Comparison of ENCODE assay signal across 8 mouse cellular contexts in genomic region chr4:152026751-152027508, GRCm38 (mm10). TPM values are rescaled to one million over a fixed set of nuclear protein-coding genes. Genes with fewer than 3 reads are reported as not detected.
DNase-seq lines count a peak whose midpoint lies in the region; ATAC-seq and TF ChIP-seq lines count a peak whose summit lies in the region.

No protein-coding gene starts in this region.

- H3K27ac ChIP-seq in heart, postnatal 0 days (ENCODE audit: low read depth): peak overlapping the region; percentile 72
- peak overlapping the region; percentile 79 for H3K27ac ChIP-seq in liver, embryonic 12.5 days

- H3K4me3 ChIP-seq in heart, postnatal 0 days (ENCODE audit: low read depth, low read length): peak overlapping the region; percentile 75
- H3K4me3 ChIP-seq in liver, embryonic 12.5 days: peak overlapping the region; percentile 74

- peak; percentile 29 to 45 for DNase-seq in adrenal gland, adult 18-20 months (ENCODE audit: low spot score in 2 of 2)
- DNase-seq in adrenal gland, adult 2 months: no peak
- DNase-seq in retina, postnatal 1 day: peak; percentile 52
- no peak for DNase-seq in retina, embryonic 14.5 days (ENCODE audit: low spot score)
- no peak for DNase-seq in heart, postnatal 0 days (ENCODE audit: low spot score)
- DNase-seq in frontal cortex, adult 2 months (ENCODE audit: extremely low spot score in 1 of 2, low spot score in 1 of 2): no peak

- peaks cover 23% of the 10 kb centered on the region for H3K36me3 ChIP-seq in heart, postnatal 0 days (replicated peaks; ENCODE audit: control insufficient read depth, insufficient read depth, low read length)
- H3K36me3 ChIP-seq in liver, embryonic 12.5 days: peaks cover 44% of the 10 kb centered on the region

- peak overlapping the region; percentile 53 for H3K9ac ChIP-seq in heart, postnatal 0 days (replicated peaks; ENCODE audit: low read depth, low read length)
- H3K9ac ChIP-seq in liver, embryonic 12.5 days: peak overlapping the region; percentile 79

- TF ChIP-seq EP300 in heart, postnatal 0 days (IDR thresholded peaks at IDR 0.05; ENCODE audit: low read depth): no peak

- H3K4me1 ChIP-seq in heart, postnatal 0 days (ENCODE audit: control insufficient read depth, insufficient read depth): peaks cover 22% of the 10 kb centered on the region
- peaks cover 51% of the 10 kb centered on the region for H3K4me1 ChIP-seq in liver, embryonic 12.5 days

- peak overlapping the region; percentile 84 for H3K4me2 ChIP-seq in heart, postnatal 0 days (ENCODE audit: low read depth, low read length)
- H3K4me2 ChIP-seq in liver, embryonic 12.5 days: peak overlapping the region; percentile 98

- TF ChIP-seq CTCF in heart, postnatal 0 days (IDR thresholded peaks at IDR 0.05; ENCODE audit: low read depth): no peak

- H3K27me3 ChIP-seq in heart, postnatal 0 days (ENCODE audit: control insufficient read depth, insufficient read depth, low read length): no peaks in the 10 kb centered on the region
- H3K27me3 ChIP-seq in liver, embryonic 12.5 days (replicated peaks): peaks cover 13% of the 10 kb centered on the region

- 3% methylated on average over 32 of the region's 41 CpGs for WGBS in heart, postnatal 0 days
- WGBS in liver, embryonic 12.5 days (ENCODE audit: insufficient replicate concordance): 4% methylated on average over 37 of the region's 41 CpGs

- ATAC-seq in heart, postnatal 0 days (ENCODE audit: insufficient read depth, low read depth): peak; percentile 61
- peak; percentile 70 for ATAC-seq in liver, embryonic 12.5 days
- ATAC-seq in monocyte, adult 5-6 weeks (replicated peaks; ENCODE audit: insufficient number of reproducible peaks, low FRiP score, low TSS enrichment, poor library complexity, severe bottlenecking): 0 out of 2 replicates have a peak, but pooled peaks have one; percentile 8

- no peaks in the 10 kb centered on the region for H3K9me3 ChIP-seq in heart, postnatal 0 days (replicated peaks; ENCODE audit: control insufficient read depth, low read length)
- H3K9me3 ChIP-seq in liver, embryonic 12.5 days (replicated peaks): no peaks in the 10 kb centered on the region

RNA-seq across cellular contexts. Expression of gene Zbtb48, which starts 0.5 kb away (rescaled TPM):
- 1 to 10 TPM; 8.3 to 8.9 TPM for total RNA-seq in adrenal gland, adult 18-20 months (2021)
- total RNA-seq in adrenal gland, adult 2 months (2021): 10 to 100 TPM in 1 of 2 experiments, 1 to 10 TPM in 1; 7.9 to 10.2 TPM
- 9.1 and 10.5 TPM in 2 replicates for polyA plus RNA-seq in adrenal gland, adult 2 months (2012; rRNA removed)
- total RNA-seq in heart, postnatal 0 days (2014; rRNA removed; ENCODE audit: low replicate concordance): 1.7 and 11.3 TPM in 2 replicates
- polyA plus RNA-seq in heart, postnatal 0 days (2015; fragmentation: Nextera tagmentation; extraction: Ambion mirVana): 6.5 and 9.0 TPM in 2 replicates
- 11.4 and 12.2 TPM in 2 replicates for polyA plus RNA-seq in liver, embryonic 12.5 days (2016; fragmentation: Nextera tagmentation; extraction: Ambion mirVana)
- 4.1 to 10.8 TPM (median 9.1 TPM) in 3 replicates for total RNA-seq in monocyte, adult 5-6 weeks (2017)
- polyA plus RNA-seq in frontal cortex, adult 2 months (2012; rRNA removed): 17.6 and 19.1 TPM in 2 replicates

RNA-seq across cellular contexts. Expression of gene Tas1r1, which starts 11.4 kb away (rescaled TPM):
- total RNA-seq in adrenal gland, adult 18-20 months (2021): not detected
- 1 to 10 TPM in 1 of 2 experiments, not detected in 1; 1.4 TPM for total RNA-seq in adrenal gland, adult 2 months (2021)
- polyA plus RNA-seq in adrenal gland, adult 2 months (2012; rRNA removed): 0.09 TPM in 1 of 2 replicates, not detected in the other
- total RNA-seq in heart, postnatal 0 days (2014; rRNA removed; ENCODE audit: low replicate concordance): not detected in 2 replicates
- 0.07 and 0.08 TPM in 2 replicates for polyA plus RNA-seq in heart, postnatal 0 days (2015; fragmentation: Nextera tagmentation; extraction: Ambion mirVana)
- polyA plus RNA-seq in liver, embryonic 12.5 days (2016; fragmentation: Nextera tagmentation; extraction: Ambion mirVana): 0.12 and 0.19 TPM in 2 replicates
- not detected in 3 replicates for total RNA-seq in monocyte, adult 5-6 weeks (2017)
- polyA plus RNA-seq in frontal cortex, adult 2 months (2012; rRNA removed): 0.13 and 0.20 TPM in 2 replicates

RNA-seq across cellular contexts. Expression of gene Nol9, which starts 12.2 kb away (rescaled TPM):
- 10 to 100 TPM; 23.6 to 33.5 TPM for total RNA-seq in adrenal gland, adult 18-20 months (2021)
- 10 to 100 TPM; 16.8 to 30.6 TPM for total RNA-seq in adrenal gland, adult 2 months (2021)
- polyA plus RNA-seq in adrenal gland, adult 2 months (2012; rRNA removed): 21.3 and 27.4 TPM in 2 replicates
- total RNA-seq in heart, postnatal 0 days (2014; rRNA removed; ENCODE audit: low replicate concordance): 8.0 and 13.9 TPM in 2 replicates
- polyA plus RNA-seq in heart, postnatal 0 days (2015; fragmentation: Nextera tagmentation; extraction: Ambion mirVana): 7.5 and 7.8 TPM in 2 replicates
- 42.3 and 44.0 TPM in 2 replicates for polyA plus RNA-seq in liver, embryonic 12.5 days (2016; fragmentation: Nextera tagmentation; extraction: Ambion mirVana)
- 12.1 to 23.8 TPM (median 16.9 TPM) in 3 replicates for total RNA-seq in monocyte, adult 5-6 weeks (2017)
- polyA plus RNA-seq in frontal cortex, adult 2 months (2012; rRNA removed): 15.9 and 18.4 TPM in 2 replicates

RNA-seq across cellular contexts. Expression of gene Klhl21, which starts 18.3 kb away (rescaled TPM):
- 10 to 100 TPM; 18.3 to 28.2 TPM for total RNA-seq in adrenal gland, adult 18-20 months (2021)
- 10 to 100 TPM; 17.8 to 23.7 TPM for total RNA-seq in adrenal gland, adult 2 months (2021)
- polyA plus RNA-seq in adrenal gland, adult 2 months (2012; rRNA removed): 70.8 and 71.2 TPM in 2 replicates
- 56.5 and 70.4 TPM in 2 replicates for total RNA-seq in heart, postnatal 0 days (2014; rRNA removed; ENCODE audit: low replicate concordance)
- 24.7 and 31.8 TPM in 2 replicates for polyA plus RNA-seq in heart, postnatal 0 days (2015; fragmentation: Nextera tagmentation; extraction: Ambion mirVana)
- 10.9 and 12.0 TPM in 2 replicates for polyA plus RNA-seq in liver, embryonic 12.5 days (2016; fragmentation: Nextera tagmentation; extraction: Ambion mirVana)
- total RNA-seq in monocyte, adult 5-6 weeks (2017): 7.1 to 11.1 TPM (median 9.6 TPM) in 3 replicates
- polyA plus RNA-seq in frontal cortex, adult 2 months (2012; rRNA removed): 11.2 and 12.1 TPM in 2 replicates

RNA-seq across cellular contexts. Expression of gene Phf13, which starts 30.9 kb away (rescaled TPM):
- total RNA-seq in adrenal gland, adult 18-20 months (2021): 10 to 100 TPM; 12.4 to 13.2 TPM
- total RNA-seq in adrenal gland, adult 2 months (2021): 10 to 100 TPM; 12.1 to 14.2 TPM
- 22.8 and 24.3 TPM in 2 replicates for polyA plus RNA-seq in adrenal gland, adult 2 months (2012; rRNA removed)
- 8.0 and 10.7 TPM in 2 replicates for total RNA-seq in heart, postnatal 0 days (2014; rRNA removed; ENCODE audit: low replicate concordance)
- polyA plus RNA-seq in heart, postnatal 0 days (2015; fragmentation: Nextera tagmentation; extraction: Ambion mirVana): 8.4 and 9.3 TPM in 2 replicates
- 10.4 and 11.2 TPM in 2 replicates for polyA plus RNA-seq in liver, embryonic 12.5 days (2016; fragmentation: Nextera tagmentation; extraction: Ambion mirVana)
- total RNA-seq in monocyte, adult 5-6 weeks (2017): 6.7 to 8.8 TPM (median 7.8 TPM) in 3 replicates
- 9.1 and 9.3 TPM in 2 replicates for polyA plus RNA-seq in frontal cortex, adult 2 months (2012; rRNA removed)

Comparison
In these comparisons a context has a peak if more than half of its experiments do, and no peak if none do; other contexts are left out.
1. DNase-seq: peak in adrenal gland, adult 18-20 months (2 of 2) and retina, postnatal 1 day (single experiment); none in adrenal gland, adult 2 months (single experiment), retina, embryonic 14.5 days (single experiment), heart, postnatal 0 days (single experiment) and frontal cortex, adult 2 months (0 of 2).
2. ATAC-seq: peak in every context shown above with its lines; median percentile 70 in liver, embryonic 12.5 days; 61 in heart, postnatal 0 days; 8 in monocyte, adult 5-6 weeks.